Mouse (Mus musculus) bone marrow, adult 2 months (tissue): ENCODE data around the gene Bcas2.

ENCODE experiments used
- CTCF ChIP-seq: fragments of 200-500 bp; IDR thresholded peaks from 2 replicates; pipeline ENCODE4 v1.5.1; 2011; ENCODE audit warnings: low read length, control low read depth; ENCODE audit not compliant: control insufficient read depth, insufficient read depth
- POLR2A ChIP-seq: fragments of 200-500 bp; IDR thresholded peaks from 2 replicates; pipeline ENCODE4 v1.6.1; 2011; ENCODE audit warnings: low read depth, mild to moderate bottlenecking, control low read depth, low read length, borderline replicate concordance; ENCODE audit not compliant: control insufficient read depth

DNA sequence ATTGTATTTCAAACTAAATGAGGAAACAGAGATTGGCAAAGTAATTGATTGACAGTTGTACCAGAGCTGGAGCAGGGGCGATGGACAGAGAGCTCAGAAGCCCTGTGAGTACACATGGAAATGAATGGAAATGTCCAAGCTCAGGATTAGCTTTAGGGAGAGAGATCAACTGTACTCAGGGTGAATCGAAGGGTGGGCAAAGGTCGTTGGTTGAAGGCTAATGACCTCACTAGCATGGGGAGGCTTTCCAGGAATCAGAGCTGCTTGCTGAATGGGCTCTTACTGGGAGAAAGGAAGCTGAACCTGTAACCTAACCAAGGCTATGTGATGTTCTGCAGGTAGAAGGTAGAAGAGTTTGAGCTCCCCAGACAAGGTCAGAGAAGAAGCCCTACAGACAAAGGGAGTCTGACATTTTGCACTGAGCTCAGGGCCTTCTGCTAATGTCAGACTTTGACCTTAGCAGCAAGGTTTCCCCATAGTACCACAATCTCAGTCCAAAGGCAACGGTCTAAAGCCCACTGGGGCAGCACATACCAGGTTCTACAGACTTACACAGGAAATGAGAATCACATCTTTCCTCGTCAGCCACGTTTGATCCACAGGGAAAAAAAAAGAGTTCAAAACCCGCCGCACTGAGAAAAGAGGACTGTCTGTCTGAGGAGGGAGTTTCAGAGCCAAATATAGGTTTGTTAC lies 43.3 kb downstream of the Bcas2 start:
- TF ChIP-seq CTCF, result no peak
- TF ChIP-seq POLR2A, result no peak
